Mouse (Mus musculus) lung, embryonic 14.5 days (tissue): ENCODE data around the gene Fer1l4. TPM values are rescaled to one million over a fixed set of nuclear protein-coding genes. Genes with fewer than 3 reads are reported as not detected.

Source experiments
- ATAC-seq: fragments of 200-750 bp; cut with Nextera tagmentation; 2 replicates; pipeline ENCODE4 v1.8.0; 2017; ENCODE audit warnings: mild to moderate bottlenecking, moderate TSS enrichment, moderate library complexity; ENCODE audit not compliant: insufficient read depth
- DNase-seq: peaks from one replicate; pipeline ENCODE4 v3.0.0-alpha.2; 2015
- H3K27ac ChIP-seq: fragments of 300-500 bp; sonication (generic); 2 replicates; pipeline ENCODE4 v1.5.1; 2014; ENCODE audit warnings: low read depth, mild to moderate bottlenecking, moderate library complexity
- H3K27me3 ChIP-seq: fragments of 300-500 bp; sonication (generic); 2 replicates; pipeline ENCODE4 v1.6.1; 2014; ENCODE audit warnings: low read length, control low read depth; ENCODE audit not compliant: insufficient read depth
- H3K36me3 ChIP-seq: fragments of 300-500 bp; sonication (generic); 2 replicates; pipeline ENCODE4 v1.6.1; 2014; ENCODE audit warnings: control low read depth; ENCODE audit not compliant: insufficient read depth
- H3K4me1 ChIP-seq: fragments of 300-500 bp; sonication (generic); 2 replicates; pipeline ENCODE4 v1.6.1; 2014; ENCODE audit warnings: antibody characterized with exemption, control low read depth; ENCODE audit not compliant: insufficient read depth
- H3K4me2 ChIP-seq: fragments of 300-500 bp; sonication (generic); 2 replicates; pipeline ENCODE4 v1.6.1; 2014; ENCODE audit warnings: mild to moderate bottlenecking
- H3K4me3 ChIP-seq: fragments of 300-500 bp; sonication (generic); 2 replicates; pipeline ENCODE4 v1.5.1; 2014; ENCODE audit warnings: low read depth, low read length
- H3K9ac ChIP-seq: fragments of 300-500 bp; sonication (generic); 2 replicates; pipeline ENCODE4 v1.6.1; 2014
- H3K9me3 ChIP-seq: fragments of 300-500 bp; sonication (generic); 2 replicates; pipeline ENCODE4 v1.6.1; 2016; ENCODE audit warnings: low read depth, low read length, control low read depth
- CTCF ChIP-seq: IDR thresholded peaks from 2 replicates; pipeline ENCODE4 v1.5.1; 2016; ENCODE audit warnings: antibody characterized with exemption, low read depth
- WGBS: fragments of 180-500 bp; shearing (Covaris S2); extraction: QIAGEN DNeasy Blood & Tissue Kit; methylation state at CpG from one replicate; pipeline ENCODE4 v1.1.7; 2014; 5-methylcytosine and 5-hydroxymethylcytosine counted together
- polyA plus RNA-seq: library from polyadenylated mRNA; unstranded; fragments of >200 nt; fragmentation: Nextera tagmentation; extraction: Ambion mirVana; gene quantifications from 2 replicates; pipeline ENCODE4 v1.2.1, GENCODE M21; 2014

Gene Fer1l4
- polyA plus RNA-seq, 1 experiment from 2014 or later: not detected

GRCm38 (mm10) chr2:156018106-156018505 lies 34.6 kb downstream of the Fer1l4 start:
- no peak overlapping the region for H3K27ac ChIP-seq
- 74% methylated on average over 3 of the region's 3 CpGs for WGBS
- no peaks in the 10 kb centered on the region for H3K27me3 ChIP-seq
- peaks cover 58% of the 10 kb centered on the region for H3K36me3 ChIP-seq
- TF ChIP-seq CTCF: no peak
- H3K4me3 ChIP-seq: no peak overlapping the region
- H3K4me1 ChIP-seq: no peaks in the 10 kb centered on the region
- no peaks in the 10 kb centered on the region for H3K9me3 ChIP-seq
- H3K4me2 ChIP-seq: no peak overlapping the region
- ATAC-seq (no peak), DNase-seq (no peak)
- H3K9ac ChIP-seq: no peak overlapping the region

GRCm38 (mm10) chr2:156007888-156008532 lies 44.7 kb downstream of the Fer1l4 start, which contains the start of the genes 6430550D23Rik and Ergic3:
Gene 6430550D23Rik, minus strand, starts transcription at chr2:156007977.
Gene Ergic3, plus strand, starts transcription at chr2:156008045.
- Histone ChIP-seq H3K4me1 (no peaks in the 10 kb centered on the region), H3K9me3 (no peaks in the 10 kb centered on the region), H3K27me3 (no peaks in the 10 kb centered on the region), H3K9ac (peak within 1 kb of the TSS; percentile 76), H3K27ac (peak within 1 kb of the TSS; percentile 62; the same call in 1 of the 2 replicates), H3K4me2 (peak within 1 kb of the TSS; percentile 85), H3K36me3 (peaks cover 32% of the 10 kb centered on the region), H3K4me3 (peak within 1 kb of the TSS; percentile 78)
- TF ChIP-seq CTCF: no peak
- ATAC-seq (peak; percentile 99), DNase-seq (peak; percentile 98)
- under 1% methylated on average over 45 of the region's 45 CpGs for WGBS

GRCm38 (mm10) chr2:156005393-156005792 lies 47.4 kb downstream of the Fer1l4 start:
- DNase-seq (peak; percentile 11), ATAC-seq (no peak)
- no peak overlapping the region for H3K27ac ChIP-seq
- H3K9ac ChIP-seq: no peak overlapping the region
- H3K4me2 ChIP-seq: no peak overlapping the region
- H3K27me3 ChIP-seq: no peaks in the 10 kb centered on the region
- peaks cover 9% of the 10 kb centered on the region for H3K36me3 ChIP-seq
- TF ChIP-seq CTCF: peak; percentile 50
- no peaks in the 10 kb centered on the region for H3K9me3 ChIP-seq
- no peak overlapping the region for H3K4me3 ChIP-seq
- WGBS: 84% methylated on average over 4 of the region's 4 CpGs
- H3K4me1 ChIP-seq: no peaks in the 10 kb centered on the region

GRCm38 (mm10) chr2:155991863-155992321 lies 60.9 kb downstream of the Fer1l4 start:
- no peak for TF ChIP-seq CTCF
- Histone ChIP-seq H3K9me3 (no peaks in the 10 kb centered on the region), H3K4me3 (no peak overlapping the region), H3K27ac (no peak overlapping the region), H3K4me1 (no peaks in the 10 kb centered on the region), H3K27me3 (no peaks in the 10 kb centered on the region), H3K4me2 (no peak overlapping the region; the same call in 1 of the 2 replicates), H3K36me3 (peaks cover 95% of the 10 kb centered on the region), H3K9ac (no peak overlapping the region)
- DNase-seq (peak; percentile 12), ATAC-seq (no peak)
- WGBS: 79% methylated on average over 14 of the region's 14 CpGs

- no peaks in the 10 kb centered on the region for H3K9me3 ChIP-seq
- no peak overlapping the region for H3K4me2 ChIP-seq
- H3K27ac ChIP-seq: no peak overlapping the region
- no peaks in the 10 kb centered on the region for H3K27me3 ChIP-seq
- no peak for ATAC-seq
- H3K9ac ChIP-seq: no peak overlapping the region
- no peak overlapping the region for H3K4me3 ChIP-seq
- peaks cover 95% of the 10 kb centered on the region for H3K36me3 ChIP-seq
- H3K4me1 ChIP-seq: no peaks in the 10 kb centered on the region
- no peak for DNase-seq
- no peak for TF ChIP-seq CTCF
- whole genome bisulfite sequencing: 75% methylated on average over 10 of the region's 10 CpGs
Measured at GRCm38 (mm10) chr2:155991151-155991550, 61.6 kb downstream of the Fer1l4 start.

GRCm38 (mm10) chr2:155989085-155989484 lies 63.7 kb downstream of the Fer1l4 start:
- DNase-seq: no peak
- Histone ChIP-seq H3K9me3 (no peaks in the 10 kb centered on the region), H3K27me3 (no peaks in the 10 kb centered on the region), H3K4me1 (no peaks in the 10 kb centered on the region), H3K4me3 (peak overlapping the region; percentile 9; the same call in 1 of the 2 replicates), H3K9ac (no peak overlapping the region), H3K4me2 (peak overlapping the region; percentile 18; the same call in 1 of the 2 replicates), H3K36me3 (peaks cover 97% of the 10 kb centered on the region), H3K27ac (peak overlapping the region; percentile 36; the same call in 1 of the 2 replicates)
- WGBS: 40% methylated on average over 4 of the region's 4 CpGs
- ATAC-seq: no peak
- no peak for TF ChIP-seq CTCF

- no peaks in the 10 kb centered on the region for H3K4me1 ChIP-seq
- H3K9ac ChIP-seq: no peak overlapping the region
- peaks cover 95% of the 10 kb centered on the region for H3K36me3 ChIP-seq
- H3K4me2 ChIP-seq: no peak overlapping the region
- H3K4me3 ChIP-seq: no peak overlapping the region
- WGBS: 96% methylated on average over 6 of the region's 6 CpGs
- H3K27ac ChIP-seq: no peak overlapping the region
- no peak for DNase-seq
- H3K9me3 ChIP-seq: no peaks in the 10 kb centered on the region
- no peak for ATAC-seq
- no peak for TF ChIP-seq CTCF
- no peaks in the 10 kb centered on the region for H3K27me3 ChIP-seq
Measured at GRCm38 (mm10) chr2:155987131-155987530, 65.6 kb downstream of the Fer1l4 start.
